In the genomic region with DNA sequence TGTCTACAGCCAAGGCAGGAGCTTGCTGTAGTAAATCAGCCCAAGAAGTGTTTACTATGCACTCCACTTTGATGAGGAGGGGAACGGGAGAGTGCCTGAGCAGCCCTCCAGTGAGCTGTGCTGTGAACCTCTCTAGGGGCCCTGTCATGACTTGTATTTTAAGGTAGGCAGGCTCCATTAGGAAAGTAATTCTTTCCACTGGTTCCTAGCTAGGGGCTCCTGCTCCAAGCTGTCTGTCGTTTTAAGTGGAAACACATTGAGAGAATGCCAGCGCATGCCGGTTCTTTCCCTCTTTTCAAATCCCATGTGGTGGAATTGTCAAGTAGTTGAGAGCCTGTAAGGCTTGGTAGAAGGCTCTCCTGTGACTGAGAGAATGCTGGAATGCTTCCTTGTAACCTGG, we compare ENCODE assay signal across 13 mouse cellular contexts.
DNase-seq lines count a peak whose midpoint lies in the region; ATAC-seq and TF ChIP-seq lines count a peak whose summit lies in the region.
"Had no signal": no experiment of that assay in that cellular context is flagged by ENCODE, and none has a peak within 500 bp of the region (broad histone marks: within the 10 kb centered on the region; RNA-seq: fewer than 3 reads in every experiment).

No protein-coding gene starts in this region.

- no peaks in the 10 kb centered on the region for H3K9me3 ChIP-seq in forebrain, postnatal 0 days (ENCODE audit: low read length)
- no peaks in the 10 kb centered on the region for H3K9me3 ChIP-seq in midbrain, embryonic 15.5 days
- H3K9me3 ChIP-seq: kidney, embryonic 15.5 days had no signal

- peak overlapping the region; percentile 4 for H3K4me3 ChIP-seq in forebrain, postnatal 0 days (ENCODE audit: low read depth, low read length)
- peak overlapping the region; percentile 50 for H3K4me3 ChIP-seq in midbrain, embryonic 15.5 days
- H3K4me3 ChIP-seq: kidney, embryonic 15.5 days had no signal

- H3K36me3 ChIP-seq in forebrain, postnatal 0 days (ENCODE audit: insufficient read depth): no peaks in the 10 kb centered on the region
- H3K36me3 ChIP-seq in midbrain, embryonic 15.5 days (replicated peaks): no peaks in the 10 kb centered on the region
- H3K36me3 ChIP-seq: kidney, embryonic 15.5 days had no signal

- no peak overlapping the region for H3K9ac ChIP-seq in forebrain, postnatal 0 days
- no peak overlapping the region for H3K9ac ChIP-seq in midbrain, embryonic 15.5 days
- H3K9ac ChIP-seq: kidney, embryonic 15.5 days; liver, embryonic 14.5 days had no signal

- H3K27ac ChIP-seq in forebrain, postnatal 0 days (ENCODE audit: low read depth, low read length): no peak overlapping the region
- H3K27ac ChIP-seq in midbrain, embryonic 15.5 days: no peak overlapping the region
- H3K27ac ChIP-seq: kidney, embryonic 15.5 days; liver, embryonic 14.5 days had no signal

- H3K4me2 ChIP-seq in forebrain, postnatal 0 days (ENCODE audit: low read depth): peak overlapping the region; percentile 74
- H3K4me2 ChIP-seq in midbrain, embryonic 15.5 days: peak overlapping the region; percentile 93

- peaks cover 5% of the 10 kb centered on the region; the same call in 1 of the 2 replicates for H3K27me3 ChIP-seq in forebrain, postnatal 0 days (ENCODE audit: insufficient read depth, low read length)
- H3K27me3 ChIP-seq in midbrain, embryonic 15.5 days (replicated peaks): no peaks in the 10 kb centered on the region

- no peak for TF ChIP-seq CTCF in forebrain, postnatal 0 days (IDR thresholded peaks at IDR 0.05; ENCODE audit: low read depth)

- DNase-seq in cerebellum, adult 11 months: peak; percentile 43
- peak; percentile 38 to 53 for DNase-seq in cerebellum, postnatal 14 days
- peak; percentile 40 for DNase-seq in forebrain, postnatal 0 days
- DNase-seq in T-cell, adult 2 months (ENCODE audit: low spot score): no peak
- no peak for DNase-seq in yolk sac, embryonic 10.5 days (ENCODE audit: low spot score)
- DNase-seq in urinary bladder, adult 18-20 months (ENCODE audit: low spot score in 2 of 2): no peak
- DNase-seq: heart, adult 11 months; heart, postnatal 14 days; right cerebral cortex, postnatal 25 days had no signal

- ATAC-seq in cerebellum, adult (ENCODE audit: insufficient number of reproducible peaks, low FRiP score, low TSS enrichment): no peak
- no peak for ATAC-seq in forebrain, postnatal 0 days
- ATAC-seq in midbrain, embryonic 15.5 days (replicated peaks): no peak

- peaks cover 12% of the 10 kb centered on the region for H3K4me1 ChIP-seq in forebrain, postnatal 0 days (ENCODE audit: insufficient read depth)
- peaks cover 48% of the 10 kb centered on the region for H3K4me1 ChIP-seq in midbrain, embryonic 15.5 days

- WGBS in forebrain, postnatal 0 days: 19% methylated on average over 4 of the region's 4 CpGs
- 40% methylated on average over 4 of the region's 4 CpGs for WGBS in midbrain, embryonic 15.5 days

Comparison
In these comparisons a context has a peak if more than half of its experiments do, and no peak if none do; other contexts are left out.
1. DNase-seq: peak in cerebellum, adult 11 months (single experiment), cerebellum, postnatal 14 days (2 of 2) and forebrain, postnatal 0 days (single experiment); none in T-cell, adult 2 months (single experiment), yolk sac, embryonic 10.5 days (single experiment) and urinary bladder, adult 18-20 months (0 of 2).